Mouse (Mus musculus) left cerebral cortex, adult 18-20 months (tissue): Measurements from ENCODE around the gene Gm47995. TPM values are rescaled to one million over a fixed set of nuclear protein-coding genes. Genes with fewer than 3 reads are reported as not detected.
"Not testable (repeated sequence)": the region's sequence is repeated elsewhere in the genome, so short reads cannot be mapped to it uniquely, and the experiment has no call there.

Experiments
- DNase-seq, 2 experiments: peaks; one replicate each; pipeline ENCODE4 v3.0.0; 2021 to 2022; ENCODE audit warnings: low spot score in 2 of 2, mixed read lengths in 1 of 2
- long read RNA-seq, 2 experiments: library from polyadenylated mRNA; stranded (forward); transcript quantifications; one replicate each; pipeline ENCODE4 v2.0.0; 2021
- total RNA-seq, 2 experiments: library from RNA; stranded (reverse); gene quantifications; 2 replicates each; pipeline ENCODE4 v1.2.3; 2021

Gene Gm47995
- total RNA-seq = not detected
- long read RNA-seq, experiment 1 = 0 reads
- long read RNA-seq, experiment 2 = 0 reads

GRCm38 (mm10) chr1:151198120-151198519 is at the start of gene Gm47995:
Gene Gm47995, plus strand, starts transcription at chr1:151198448.
- DNase-seq = not testable (repeated sequence)

- DNase-seq = no peak
Observed at GRCm38 (mm10) chr1:151150211-151150610, 48.0 kb upstream of the Gm47995 start.

- no peak for DNase-seq
Observed at GRCm38 (mm10) chr1:151151089-151151488, 47.2 kb upstream of the Gm47995 start.

- DNase-seq = no peak
Observed at GRCm38 (mm10) chr1:151153056-151153652, 45.1 kb upstream of the Gm47995 start.

- not testable (repeated sequence) for DNase-seq
Observed at GRCm38 (mm10) chr1:151154131-151154530, 44.1 kb upstream of the Gm47995 start.

GRCm38 (mm10) chr1:151156129-151156528 is 42.1 kb upstream of the Gm47995 start:
- DNase-seq = no peak

GRCm38 (mm10) chr1:151156777-151157632 is 41.2 kb upstream of the Gm47995 start:
- no peak for DNase-seq

GRCm38 (mm10) chr1:151157963-151158856 is 40.0 kb upstream of the Gm47995 start:
- DNase-seq = no peak

- no peak for DNase-seq
Observed at GRCm38 (mm10) chr1:151158857-151159510, 39.3 kb upstream of the Gm47995 start.

- DNase-seq = no peak
Observed at GRCm38 (mm10) chr1:151166031-151166430, 32.2 kb upstream of the Gm47995 start.

- DNase-seq = no peak
Observed at GRCm38 (mm10) chr1:151167297-151168047, 30.8 kb upstream of the Gm47995 start.

GRCm38 (mm10) chr1:151168637-151169036 is 29.6 kb upstream of the Gm47995 start:
- DNase-seq = no peak

- DNase-seq = no peak
Observed at GRCm38 (mm10) chr1:151171572-151172461, 26.4 kb upstream of the Gm47995 start.

- no peak for DNase-seq
Observed at GRCm38 (mm10) chr1:151177030-151177936, 21.0 kb upstream of the Gm47995 start.

GRCm38 (mm10) chr1:151177937-151178271 is 20.3 kb upstream of the Gm47995 start:
- DNase-seq = no peak

GRCm38 (mm10) chr1:151178505-151179083 is 19.7 kb upstream of the Gm47995 start:
- DNase-seq = no peak

- no peak for DNase-seq
Observed at GRCm38 (mm10) chr1:151180167-151180566, 18.1 kb upstream of the Gm47995 start.

- DNase-seq = not testable (repeated sequence)
Observed at GRCm38 (mm10) chr1:151182266-151182665, 16.0 kb upstream of the Gm47995 start, which contains the start of gene Gm47985. Gene Gm47985, plus strand, starts transcription at chr1:151182537.
